Mouse (Mus musculus) intestine, embryonic 16.5 days (tissue): Measurements from ENCODE around the gene Kdf1. TPM values are rescaled to one million over a fixed set of nuclear protein-coding genes. Genes with fewer than 3 reads are reported as not detected.

Experiments used
- ATAC-seq: fragments of 200-750 bp; cut with Nextera tagmentation; 2 replicates; pipeline ENCODE4 v1.8.0; 2017; ENCODE audit warnings: moderate TSS enrichment, moderate library complexity
- H3K27ac ChIP-seq: fragments of 300-500 bp; sonication (generic); 2 replicates; pipeline ENCODE4 v1.5.1; 2014; ENCODE audit warnings: mild to moderate bottlenecking, low read length
- H3K27me3 ChIP-seq: fragments of 300-500 bp; sonication (generic); replicated peaks from 2 replicates; pipeline ENCODE4 v1.6.1; 2014; ENCODE audit warnings: low read length, control low read depth, mixed read lengths; ENCODE audit not compliant: control insufficient read depth, insufficient read depth
- H3K36me3 ChIP-seq: fragments of 300-500 bp; sonication (generic); 2 replicates; pipeline ENCODE4 v1.6.1; 2014; ENCODE audit warnings: low read length, control low read depth; ENCODE audit not compliant: control insufficient read depth, insufficient read depth
- H3K4me1 ChIP-seq: fragments of 300-500 bp; sonication (generic); 2 replicates; pipeline ENCODE4 v1.6.1; 2014; ENCODE audit warnings: low read length, control low read depth, mixed read lengths; ENCODE audit not compliant: control insufficient read depth, insufficient read depth
- H3K4me2 ChIP-seq: fragments of 300-500 bp; sonication (generic); 2 replicates; pipeline ENCODE4 v1.6.1; 2014; ENCODE audit warnings: low read depth, low read length, control low read depth
- H3K4me3 ChIP-seq: fragments of 300-500 bp; sonication (generic); 2 replicates; pipeline ENCODE4 v1.5.1; 2014; ENCODE audit warnings: mild to moderate bottlenecking, low read length
- H3K9ac ChIP-seq: fragments of 300-500 bp; sonication (generic); 2 replicates; pipeline ENCODE4 v1.6.1; 2014; ENCODE audit warnings: low read depth, low read length
- H3K9me3 ChIP-seq: fragments of 300-500 bp; sonication (generic); 2 replicates; pipeline ENCODE4 v1.6.1; 2016; ENCODE audit warnings: low read length, control low read depth; ENCODE audit not compliant: control insufficient read depth
- WGBS: fragments of 180-500 bp; shearing (Covaris S2); extraction: QIAGEN DNeasy Blood & Tissue Kit; methylation state at CpG from one replicate; pipeline ENCODE4 v1.1.7; 2014; 5-methylcytosine and 5-hydroxymethylcytosine counted together
- polyA plus RNA-seq: library from polyadenylated mRNA; unstranded; fragments of >200 nt; fragmentation: Nextera tagmentation; extraction: Ambion mirVana; gene quantifications from 2 replicates; pipeline ENCODE4 v1.2.1, GENCODE M21; 2015

Kdf1 gene
- polyA plus RNA-seq, result 55.3 and 59.9 TPM in 2 replicates

GRCm38 (mm10) chr4:133518601-133519368 lies at the start of gene Kdf1:
TSS of gene Kdf1 (plus strand) at chr4:133518963.
- ATAC-seq, result peak; percentile 97
- Histone ChIP-seq H3K4me2 (peak within 1 kb of the TSS; percentile 51), H3K4me1 (peaks cover 4% of the 10 kb centered on the region; the same call in 1 of the 2 replicates), H3K27ac (peak within 1 kb of the TSS; percentile 90), H3K9ac (peak within 1 kb of the TSS; percentile 79), H3K36me3 (no peaks in the 10 kb centered on the region), H3K27me3 (peaks cover 21% of the 10 kb centered on the region), H3K4me3 (peak within 1 kb of the TSS; percentile 62), H3K9me3 (no peaks in the 10 kb centered on the region)
- WGBS, result 2% methylated on average over 63 of the region's 69 CpGs

- H3K4me1 ChIP-seq, result peaks cover 8% of the 10 kb centered on the region
- no peaks in the 10 kb centered on the region for H3K27me3 ChIP-seq
- 20% methylated on average over 12 of the region's 12 CpGs for WGBS
- no peak overlapping the region for H3K27ac ChIP-seq
- no peaks in the 10 kb centered on the region for H3K36me3 ChIP-seq
- H3K9me3 ChIP-seq, result peaks cover 4% of the 10 kb centered on the region; the same call in 1 of the 2 replicates
- H3K4me2 ChIP-seq, result peak overlapping the region; percentile 32; the same call in 1 of the 2 replicates
- H3K4me3 ChIP-seq, result no peak overlapping the region
- H3K9ac ChIP-seq, result no peak overlapping the region
- peak; percentile 45 for ATAC-seq
These were observed 49.6 kb upstream of the Kdf1 start for GRCm38 (mm10) chr4:133469122-133469521.

DNA sequence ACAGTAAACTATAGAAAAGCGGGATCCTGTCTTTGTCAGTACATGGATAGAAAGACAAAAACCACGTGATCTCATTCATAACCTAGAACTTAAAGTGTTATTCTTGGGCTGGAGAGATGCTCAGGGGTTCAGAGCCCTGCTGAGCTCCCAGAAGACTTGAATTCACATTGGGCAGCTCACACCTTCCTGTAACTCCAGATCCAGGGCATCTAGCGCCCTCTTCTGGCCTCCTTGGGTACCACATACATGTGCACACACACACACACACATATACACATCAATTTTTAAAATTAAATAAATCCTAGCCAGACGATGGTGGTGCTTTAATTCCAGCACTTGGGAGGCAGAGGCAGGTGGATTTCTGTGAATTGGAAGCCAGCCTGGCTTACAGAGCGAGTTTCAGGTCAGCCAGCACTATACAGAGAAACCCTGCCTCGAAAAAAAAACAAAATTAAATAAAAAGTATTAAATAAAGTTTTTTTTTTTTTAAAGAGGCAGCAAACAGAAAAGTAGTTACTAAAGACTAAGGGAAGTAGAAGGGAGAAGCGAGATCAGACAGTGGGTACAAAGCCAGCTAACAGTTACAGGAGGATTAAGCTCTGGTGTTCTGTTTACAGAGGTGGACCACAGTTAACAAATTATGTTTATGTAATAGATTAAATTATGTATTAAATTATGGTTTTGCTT lies 47.5 kb upstream of the Kdf1 start:
- no peaks in the 10 kb centered on the region for H3K36me3 ChIP-seq
- no peak overlapping the region for H3K4me3 ChIP-seq
- H3K9me3 ChIP-seq, result peaks cover 4% of the 10 kb centered on the region; the same call in 1 of the 2 replicates
- no peak overlapping the region for H3K27ac ChIP-seq
- ATAC-seq, result no peak
- peaks cover 8% of the 10 kb centered on the region for H3K4me1 ChIP-seq
- H3K4me2 ChIP-seq, result no peak overlapping the region
- peaks cover 10% of the 10 kb centered on the region; the same call in 1 of the 2 replicates for H3K27me3 ChIP-seq
- WGBS, result 78% methylated on average over 7 of the region's 7 CpGs
- no peak overlapping the region for H3K9ac ChIP-seq

DNA sequence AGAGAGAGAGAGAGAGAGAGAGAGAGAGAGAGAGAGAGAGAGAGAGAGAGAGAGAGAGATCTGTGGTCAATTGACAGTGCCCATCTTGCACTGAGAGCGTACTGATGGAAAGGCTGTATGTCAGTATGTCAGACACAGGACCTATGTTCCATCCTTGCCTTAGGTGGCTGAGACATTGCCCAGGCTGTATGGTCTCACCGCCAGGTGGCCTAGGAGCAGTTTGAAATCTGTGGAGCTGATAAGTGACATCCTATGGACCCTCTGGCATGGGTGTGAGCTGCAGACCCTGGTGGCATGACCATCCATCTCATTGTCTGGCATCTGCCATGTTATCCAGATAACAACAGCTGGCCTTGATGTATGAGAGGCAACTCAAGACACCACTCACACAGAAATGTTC lies 44.9 kb upstream of the Kdf1 start:
- Histone ChIP-seq H3K4me1 (peaks cover 5% of the 10 kb centered on the region), H3K4me3 (no peak overlapping the region), H3K4me2 (no peak overlapping the region), H3K9ac (no peak overlapping the region), H3K9me3 (peaks cover 4% of the 10 kb centered on the region; the same call in 1 of the 2 replicates), H3K27ac (no peak overlapping the region), H3K36me3 (no peaks in the 10 kb centered on the region), H3K27me3 (peaks cover 15% of the 10 kb centered on the region; the same call in 1 of the 2 replicates)
- no peak for ATAC-seq
- WGBS, result 60% methylated on average over 2 of the region's 2 CpGs

DNA sequence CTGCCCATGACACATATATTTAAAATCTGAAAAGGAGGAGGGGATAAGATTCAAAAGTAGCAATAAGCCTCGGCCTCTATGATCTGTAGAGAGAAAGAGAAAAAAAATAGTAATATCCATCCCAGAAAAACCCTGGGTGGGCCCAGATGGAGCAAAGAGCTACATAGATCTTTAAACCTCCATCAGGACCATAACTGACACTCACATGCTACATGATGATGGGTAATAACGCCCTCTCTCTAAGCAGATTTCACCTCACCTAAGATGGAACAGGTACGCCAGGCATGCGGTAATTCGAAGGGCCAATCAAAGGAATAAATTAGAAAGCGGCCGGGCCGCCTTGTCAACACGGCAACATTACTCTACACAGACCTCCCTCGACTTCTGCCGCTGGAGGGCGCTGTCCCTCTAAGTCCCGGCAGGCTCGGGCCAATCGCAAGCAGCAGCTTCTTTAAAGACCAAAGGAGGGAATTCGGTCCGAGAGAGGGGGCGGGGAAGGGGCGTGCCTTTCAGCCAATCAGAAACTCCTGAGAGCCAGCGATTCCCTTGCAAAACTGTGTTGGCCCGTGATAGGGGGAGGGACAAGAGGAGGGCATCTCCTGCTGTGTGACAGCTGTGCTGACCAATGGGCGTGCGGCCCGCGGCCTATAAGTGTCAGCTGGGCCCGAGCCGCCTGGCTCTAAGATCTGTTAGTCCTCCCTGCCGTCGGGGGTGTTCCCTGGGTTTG lies 39.1 kb upstream of the Kdf1 start, which contains the start of gene Tent5b:
Gene Tent5b (plus strand): TSS at position 675 of the 727 bp plus-strand sequence.
- Histone ChIP-seq H3K9ac (peak within 1 kb of the TSS; percentile 63), H3K4me2 (peak within 1 kb of the TSS; percentile 76), H3K4me1 (peaks cover 6% of the 10 kb centered on the region), H3K27ac (no peak within 1 kb of the TSS), H3K36me3 (no peaks in the 10 kb centered on the region), H3K27me3 (peaks cover 36% of the 10 kb centered on the region; the same call in 1 of the 2 replicates), H3K9me3 (no peaks in the 10 kb centered on the region), H3K4me3 (peak within 1 kb of the TSS; percentile 56)
- WGBS, result 3% methylated on average over 29 of the region's 29 CpGs
- peak; percentile 99 for ATAC-seq

- Histone ChIP-seq H3K4me2 (peak overlapping the region; percentile 76), H3K27ac (no peak overlapping the region), H3K36me3 (no peaks in the 10 kb centered on the region), H3K9ac (peak overlapping the region; percentile 63), H3K27me3 (peaks cover 30% of the 10 kb centered on the region; the same call in 1 of the 2 replicates), H3K4me3 (peak overlapping the region; percentile 56), H3K9me3 (no peaks in the 10 kb centered on the region), H3K4me1 (peaks cover 6% of the 10 kb centered on the region)
- peak; percentile 57 for ATAC-seq
- 4% methylated on average over 34 of the region's 34 CpGs for WGBS
These were observed 38.6 kb upstream of the Kdf1 start for GRCm38 (mm10) chr4:133480185-133480537.

- H3K9ac ChIP-seq, result peak overlapping the region; percentile 63; the same call in 1 of the 2 replicates
- ATAC-seq, result no peak
- no peaks in the 10 kb centered on the region for H3K9me3 ChIP-seq
- H3K4me1 ChIP-seq, result peaks cover 6% of the 10 kb centered on the region
- H3K4me2 ChIP-seq, result peak overlapping the region; percentile 76
- H3K27me3 ChIP-seq, result peaks cover 27% of the 10 kb centered on the region; the same call in 1 of the 2 replicates
- peak overlapping the region; percentile 56 for H3K4me3 ChIP-seq
- 54% methylated on average over 6 of the region's 6 CpGs for WGBS
- H3K27ac ChIP-seq, result no peak overlapping the region
- no peaks in the 10 kb centered on the region for H3K36me3 ChIP-seq
These were observed 38.0 kb upstream of the Kdf1 start for GRCm38 (mm10) chr4:133480754-133481153.

DNA sequence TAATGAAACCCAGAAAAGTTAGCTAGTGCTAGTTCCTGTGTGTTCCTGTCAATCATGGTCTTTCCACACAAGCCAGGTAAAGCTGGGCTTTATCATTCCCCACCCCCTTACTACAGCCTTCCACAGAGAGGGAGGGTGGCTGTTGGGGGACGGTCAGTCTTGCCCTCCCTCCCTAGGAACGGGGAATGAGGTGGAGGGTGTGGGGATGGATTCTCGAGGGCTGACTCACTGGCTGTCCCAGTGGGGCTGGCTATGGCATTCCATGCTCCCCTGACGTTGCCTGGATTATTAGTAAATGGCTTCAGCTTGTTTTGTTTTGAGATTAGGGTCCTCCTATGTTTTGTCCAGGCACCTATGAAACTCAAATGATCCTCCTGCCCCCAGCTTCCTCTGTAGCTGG lies 37.3 kb upstream of the Kdf1 start:
- ATAC-seq, result no peak
- Histone ChIP-seq H3K36me3 (no peaks in the 10 kb centered on the region), H3K4me2 (no peak overlapping the region; the same call in 1 of the 2 replicates), H3K4me3 (no peak overlapping the region), H3K4me1 (peaks cover 6% of the 10 kb centered on the region), H3K27me3 (peaks cover 27% of the 10 kb centered on the region; the same call in 1 of the 2 replicates), H3K9ac (no peak overlapping the region), H3K27ac (no peak overlapping the region), H3K9me3 (no peaks in the 10 kb centered on the region)
- 24% methylated on average over 4 of the region's 4 CpGs for WGBS

DNA sequence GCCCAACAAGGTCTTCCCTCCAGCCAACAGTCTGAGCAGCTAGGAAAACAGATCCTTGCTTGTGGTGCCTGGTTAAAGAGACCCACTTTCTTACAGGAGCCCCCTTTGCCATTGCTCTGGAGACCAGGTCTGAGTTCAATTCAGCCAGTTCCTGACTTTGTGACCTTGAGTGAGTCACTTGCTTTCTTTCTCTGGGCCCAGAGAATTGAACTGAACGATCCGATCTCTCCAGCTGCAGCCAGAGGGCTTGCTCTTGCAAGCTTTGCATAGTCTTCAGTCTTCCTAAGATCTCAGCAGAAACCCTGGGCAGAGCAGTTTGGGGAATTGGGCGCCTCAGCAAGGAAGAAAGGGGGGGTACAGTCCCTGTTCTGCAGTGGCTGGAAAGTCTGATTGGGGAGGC lies 36.3 kb upstream of the Kdf1 start:
- WGBS, result 75% methylated on average over 3 of the region's 3 CpGs
- H3K36me3 ChIP-seq, result no peaks in the 10 kb centered on the region
- ATAC-seq, result no peak

More for the DNA sequence above, 36.3 kb upstream of the Kdf1 start:
- Histone ChIP-seq H3K4me2 (no peak overlapping the region), H3K27me3 (peaks cover 27% of the 10 kb centered on the region; the same call in 1 of the 2 replicates), H3K27ac (no peak overlapping the region), H3K9me3 (no peaks in the 10 kb centered on the region), H3K4me3 (no peak overlapping the region), H3K4me1 (peaks cover 6% of the 10 kb centered on the region), H3K9ac (no peak overlapping the region)
